Mouse (Mus musculus): ENCODE data around the gene Mroh8. TPM values are rescaled to one million over a fixed set of nuclear protein-coding genes. Genes with fewer than 3 reads are reported as not detected.

Mroh8 gene
- polyA plus RNA-seq (2014; fragmentation: Illumina TruSeq; extraction: RNeasy Lipid Tissue Mini Kit (QIAGEN cat#74804); ENCODE audit: low read depth, low replicate concordance): not detected

DNA sequence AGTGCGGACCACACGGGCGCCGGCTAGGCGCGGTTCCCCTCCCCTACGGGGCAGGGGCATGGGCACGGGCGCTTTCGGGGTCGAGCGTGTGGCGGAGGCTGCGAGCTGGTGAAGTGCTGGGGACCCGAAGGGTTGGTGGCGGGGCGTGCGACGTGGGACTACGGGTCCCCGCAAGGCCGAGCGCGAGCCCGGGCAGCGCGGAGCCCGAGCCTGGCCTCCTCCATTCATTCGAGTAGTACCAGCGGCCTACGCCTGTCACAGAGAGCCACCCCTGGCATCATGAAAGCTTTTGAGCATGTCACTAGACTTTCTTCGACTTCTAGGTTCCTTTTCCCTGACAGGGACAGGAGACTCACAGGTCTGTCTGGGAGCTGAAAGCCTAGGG is at the start of gene Mroh8:
Mroh8 (minus strand) TSS at position 134 of the 385 bp plus-strand sequence.

DNA sequence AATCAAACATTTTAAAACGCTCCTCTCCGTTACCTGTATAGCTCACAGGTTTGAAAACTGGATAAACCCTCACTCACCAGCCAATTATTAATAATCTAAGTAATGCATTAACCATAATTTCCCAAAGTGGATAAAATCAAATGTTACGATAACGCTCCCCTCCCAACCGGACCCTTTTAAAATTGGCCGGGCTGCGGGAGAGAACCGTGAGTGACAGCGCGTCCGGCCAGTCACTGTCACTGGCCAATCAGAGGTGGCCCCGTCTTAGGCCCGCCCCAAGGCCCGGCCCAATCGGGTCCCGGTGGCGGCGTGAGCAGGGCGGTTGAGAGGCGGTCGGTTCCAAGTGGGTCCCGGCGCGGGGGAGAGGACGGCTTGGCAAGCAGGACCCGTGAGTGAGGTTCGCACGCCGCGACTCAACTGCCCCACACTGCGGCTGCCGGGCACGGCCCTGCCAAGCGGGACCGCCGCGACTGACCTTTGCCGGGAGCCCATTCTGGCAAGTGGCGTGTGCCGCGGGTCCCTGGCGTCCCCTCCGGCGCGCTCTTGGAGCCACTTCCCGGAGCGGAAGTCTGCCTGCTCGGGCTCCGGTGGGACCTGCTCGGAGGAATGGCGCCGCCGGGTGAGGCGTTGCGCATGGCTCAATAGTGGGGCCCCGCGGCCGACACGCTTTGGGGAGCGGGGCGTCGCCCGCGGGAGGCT is 483 bp downstream of the Mroh8 start, which contains the start of gene Rpn2:
Rpn2 (plus strand) TSS at position 301 of the 699 bp plus-strand sequence.

DNA sequence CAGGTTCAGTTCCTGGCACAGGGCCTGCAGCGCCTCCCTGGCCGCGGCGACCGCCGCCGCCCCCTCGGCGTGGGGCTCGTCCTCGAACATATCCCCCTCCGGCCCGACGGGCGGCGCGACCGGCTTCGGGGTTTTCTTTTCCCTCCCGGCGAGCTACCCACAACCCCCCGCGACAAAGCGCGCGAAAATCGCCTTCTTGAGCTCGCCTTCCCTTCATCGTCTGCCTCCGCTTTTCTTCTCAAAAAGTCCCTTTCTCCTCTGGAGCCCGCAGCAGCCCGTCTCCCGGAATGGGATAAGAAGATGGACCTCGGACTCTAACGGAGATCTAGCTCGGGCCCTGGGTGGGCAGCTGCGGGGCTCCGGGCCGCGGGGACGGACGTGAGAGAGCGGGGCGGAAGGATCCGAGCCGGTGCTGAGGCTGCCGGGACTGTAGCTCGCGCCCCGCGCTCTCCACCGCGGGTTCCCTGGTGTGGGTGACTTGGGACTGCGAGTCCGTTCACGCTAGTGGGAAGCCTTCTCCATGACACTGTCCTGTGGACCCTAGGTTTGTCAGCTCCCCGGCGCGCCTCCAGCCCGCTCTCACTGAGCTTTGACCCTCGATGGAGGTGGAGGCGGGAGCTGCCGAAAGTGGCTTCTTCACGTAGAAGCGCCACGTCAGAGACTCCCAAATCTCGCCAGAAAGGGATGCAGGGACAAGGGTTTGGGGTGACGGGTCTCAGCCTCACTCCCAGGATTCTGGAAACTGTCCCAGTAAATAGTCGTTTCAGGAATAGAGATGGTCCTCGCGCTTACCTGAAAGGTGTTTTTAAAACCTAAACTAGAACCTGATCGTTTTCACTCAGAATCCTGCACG is 74.8 kb downstream of the Mroh8 start, which contains the start of gene Rbl1:
Rbl1 (minus strand) TSS at position 169 of the 853 bp plus-strand sequence.

Other genes with a start within 250 kb of the Mroh8 start
- gene Soga1, start 200.3 kb downstream of the Mroh8 start, polyA plus RNA-seq (2014; fragmentation: Illumina TruSeq; extraction: RNeasy Lipid Tissue Mini Kit (QIAGEN cat#74804); ENCODE audit: low read depth, low replicate concordance): 0.05 TPM
- not detected for gene Tldc2, start 192.5 kb downstream of the Mroh8 start, polyA plus RNA-seq (2014; fragmentation: Illumina TruSeq; extraction: RNeasy Lipid Tissue Mini Kit (QIAGEN cat#74804); ENCODE audit: low read depth, low replicate concordance)
- gene Samhd1, start 144.3 kb downstream of the Mroh8 start, polyA plus RNA-seq (2014; fragmentation: Illumina TruSeq; extraction: RNeasy Lipid Tissue Mini Kit (QIAGEN cat#74804); ENCODE audit: low read depth, low replicate concordance): 43.8 TPM
- 2.5 TPM for gene Rbl1, start 75.0 kb downstream of the Mroh8 start, polyA plus RNA-seq (2014; fragmentation: Illumina TruSeq; extraction: RNeasy Lipid Tissue Mini Kit (QIAGEN cat#74804); ENCODE audit: low read depth, low replicate concordance)
- 123 TPM for gene Rpn2, start 532 bp downstream of the Mroh8 start, polyA plus RNA-seq (2014; fragmentation: Illumina TruSeq; extraction: RNeasy Lipid Tissue Mini Kit (QIAGEN cat#74804); ENCODE audit: low read depth, low replicate concordance)
- not detected for gene Ghrh, start 68.0 kb upstream of the Mroh8 start, polyA plus RNA-seq (2014; fragmentation: Illumina TruSeq; extraction: RNeasy Lipid Tissue Mini Kit (QIAGEN cat#74804); ENCODE audit: low read depth, low replicate concordance)
- gene Manbal, start 88.0 kb upstream of the Mroh8 start, polyA plus RNA-seq (2014; fragmentation: Illumina TruSeq; extraction: RNeasy Lipid Tissue Mini Kit (QIAGEN cat#74804); ENCODE audit: low read depth, low replicate concordance): 3.8 TPM
- 0.13 TPM for gene Src, start 138.9 kb upstream of the Mroh8 start, polyA plus RNA-seq (2014; fragmentation: Illumina TruSeq; extraction: RNeasy Lipid Tissue Mini Kit (QIAGEN cat#74804); ENCODE audit: low read depth, low replicate concordance)

Data from liver, adult 10 weeks (tissue).